Mouse (Mus musculus): ENCODE data around the gene Mfng. TPM values are rescaled to one million over a fixed set of nuclear protein-coding genes. Genes with fewer than 3 reads are reported as not detected.
A peak's percentile ranks its signal among the peaks of the same experiment; 100 is the strongest.

Mfng gene
- polyA plus RNA-seq, 2 experiments from 2014 or later: 47.5 to 55.4 TPM

- no peak for ATAC-seq
Observed at GRCm38 (mm10) chr15:78755966-78756725, 17.1 kb downstream of the Mfng start.

DNA sequence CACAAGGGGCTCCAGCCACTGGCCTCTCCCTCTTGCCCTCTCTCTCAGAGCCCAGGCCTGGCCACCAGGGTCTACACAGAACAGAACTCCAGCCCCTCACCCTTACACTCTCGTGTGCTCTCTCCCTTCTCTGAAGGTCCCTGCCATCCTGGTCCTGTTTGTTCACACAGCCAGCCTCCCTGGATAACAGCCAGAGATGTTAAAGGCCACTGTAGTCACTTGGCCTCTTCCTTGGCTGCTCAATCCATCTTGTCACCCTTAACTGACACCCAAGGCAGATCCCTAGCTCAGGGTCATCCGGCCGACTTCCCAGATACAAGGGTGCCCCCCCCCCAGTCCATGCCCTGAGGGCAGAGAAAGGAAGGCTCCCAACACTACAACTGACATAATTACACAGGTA, 18.0 kb downstream of the Mfng start:
- ATAC-seq: no peak

GRCm38 (mm10) chr15:78754144-78754543, 19.1 kb downstream of the Mfng start:
- ATAC-seq: no peak

GRCm38 (mm10) chr15:78752991-78753390, 20.3 kb downstream of the Mfng start:
- no peak for ATAC-seq

GRCm38 (mm10) chr15:78750608-78751350, 22.5 kb downstream of the Mfng start:
- no peak for ATAC-seq

GRCm38 (mm10) chr15:78749855-78750254, 23.4 kb downstream of the Mfng start:
- no peak for ATAC-seq

DNA sequence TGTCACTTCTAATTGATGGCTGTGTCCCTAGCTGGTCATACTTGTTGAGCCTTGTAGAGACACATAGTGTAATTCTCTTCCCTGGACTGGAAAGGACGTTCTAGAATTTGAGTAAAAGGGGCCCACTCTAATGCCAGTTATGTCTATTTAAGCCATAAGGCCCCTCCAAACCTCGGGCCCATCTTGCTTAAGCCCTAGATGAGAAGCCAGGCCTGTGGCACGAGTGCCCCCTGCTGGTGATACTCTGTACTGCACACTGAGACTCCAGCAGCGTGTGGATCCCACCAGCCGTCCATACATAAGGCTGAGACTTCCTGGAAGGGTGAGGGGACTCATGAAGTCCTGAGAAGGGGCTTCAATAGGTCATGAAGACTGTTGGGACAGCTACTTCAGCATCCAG, 29.1 kb downstream of the Mfng start:
- ATAC-seq: peak; percentile 40

- no peak for ATAC-seq
Observed at GRCm38 (mm10) chr15:78742831-78743230, 30.4 kb downstream of the Mfng start.

DNA sequence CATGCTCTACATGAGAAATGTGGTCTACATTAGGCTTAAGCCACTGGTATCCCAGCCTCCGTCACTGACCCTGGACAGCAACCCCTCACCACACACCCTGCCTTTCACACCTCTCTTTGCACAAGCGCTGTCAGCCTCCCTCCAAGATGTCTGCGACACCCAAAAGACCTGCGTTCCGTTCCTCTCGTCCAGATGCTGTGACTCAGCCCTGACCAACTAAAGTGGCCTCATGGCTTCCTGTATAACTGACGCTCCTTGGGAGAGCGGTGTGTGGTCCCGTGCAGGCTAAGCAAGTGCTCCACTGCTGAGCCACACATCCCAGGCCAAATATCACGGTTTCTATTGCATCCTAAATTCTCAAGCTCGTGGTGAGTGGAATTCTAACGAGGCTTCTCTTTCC, 32.6 kb downstream of the Mfng start:
- ATAC-seq: no peak

- ATAC-seq: no peak
Observed at GRCm38 (mm10) chr15:78737146-78737545, 36.1 kb downstream of the Mfng start.

DNA sequence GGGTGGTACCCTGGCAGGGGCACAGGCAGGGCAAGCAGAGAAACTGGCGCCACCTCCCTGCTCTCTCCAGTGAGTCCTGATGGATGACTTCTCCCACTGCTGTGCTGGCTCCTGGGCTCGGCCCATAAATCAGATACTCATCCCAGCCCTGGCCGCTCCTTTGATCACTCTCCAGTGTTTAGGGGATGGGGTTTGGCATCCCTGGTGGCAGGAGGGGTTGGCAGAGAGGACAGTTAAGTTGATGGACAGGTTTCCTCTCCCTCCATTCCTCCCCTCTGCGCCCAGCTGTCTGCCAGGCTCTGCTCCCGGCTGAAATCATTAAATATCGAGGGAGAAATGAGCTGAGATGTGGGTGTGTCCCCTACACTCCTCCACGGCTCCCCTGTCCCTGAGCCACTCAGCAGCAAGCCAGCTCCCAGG, 36.6 kb downstream of the Mfng start:
- ATAC-seq: no peak

- no peak for ATAC-seq
Observed at GRCm38 (mm10) chr15:78736181-78736579, 37.1 kb downstream of the Mfng start.

DNA sequence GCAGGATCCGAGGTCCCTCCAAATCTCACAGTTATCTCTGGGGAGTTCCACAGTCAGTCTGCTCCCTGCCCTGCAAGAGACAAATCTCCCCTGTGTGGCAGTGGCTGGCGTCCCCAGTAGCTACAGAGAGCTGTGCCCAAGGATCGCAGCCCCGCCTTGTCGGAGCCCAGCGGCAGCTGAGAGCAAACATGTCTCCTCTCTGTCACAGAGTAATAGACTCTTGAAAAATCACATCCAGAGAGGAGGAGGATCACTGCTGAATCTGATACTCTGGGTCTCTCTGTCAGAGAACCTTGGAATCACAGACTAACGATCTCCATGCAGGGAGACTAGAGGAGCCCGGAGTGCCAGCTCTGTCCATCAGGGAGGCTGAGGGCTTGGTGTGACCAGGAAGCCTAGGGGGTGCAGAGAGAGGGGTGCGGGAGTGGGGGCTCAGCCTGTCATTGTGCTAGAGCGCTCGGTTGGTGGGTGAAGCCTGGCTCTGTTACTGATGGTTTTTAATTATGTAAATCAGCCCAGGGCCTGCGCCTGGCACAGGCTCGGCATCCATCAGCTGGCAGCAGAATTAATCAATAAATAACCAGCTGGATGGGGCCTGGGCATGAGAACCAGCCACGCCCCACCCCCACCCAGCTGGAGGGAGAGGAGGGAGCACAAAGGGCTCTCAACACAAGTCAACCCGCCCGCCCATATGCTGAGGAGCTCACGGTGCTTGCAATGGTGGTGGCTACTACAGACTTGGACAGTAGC, 37.7 kb downstream of the Mfng start:
- no peak for ATAC-seq

DNA sequence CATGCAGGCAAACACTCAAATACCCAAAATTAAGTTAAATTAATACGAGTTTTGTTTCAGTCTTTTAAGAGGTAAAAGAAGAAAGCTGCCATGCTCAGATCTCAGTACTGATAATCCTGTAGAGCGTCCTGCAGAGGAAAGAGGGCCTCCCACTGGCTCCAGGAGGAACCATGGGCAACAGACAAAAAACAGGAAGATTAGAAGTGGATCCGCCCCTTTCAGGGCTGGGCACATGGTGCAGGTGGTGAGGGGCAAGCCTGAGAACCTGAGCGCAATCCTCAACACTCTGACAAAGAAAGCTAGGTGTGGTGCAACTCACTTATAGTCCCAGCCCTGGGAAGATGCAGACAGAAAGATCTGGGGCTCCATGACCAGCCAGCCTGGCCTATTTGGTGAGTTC, 41.4 kb downstream of the Mfng start:
- ATAC-seq: no peak

DNA sequence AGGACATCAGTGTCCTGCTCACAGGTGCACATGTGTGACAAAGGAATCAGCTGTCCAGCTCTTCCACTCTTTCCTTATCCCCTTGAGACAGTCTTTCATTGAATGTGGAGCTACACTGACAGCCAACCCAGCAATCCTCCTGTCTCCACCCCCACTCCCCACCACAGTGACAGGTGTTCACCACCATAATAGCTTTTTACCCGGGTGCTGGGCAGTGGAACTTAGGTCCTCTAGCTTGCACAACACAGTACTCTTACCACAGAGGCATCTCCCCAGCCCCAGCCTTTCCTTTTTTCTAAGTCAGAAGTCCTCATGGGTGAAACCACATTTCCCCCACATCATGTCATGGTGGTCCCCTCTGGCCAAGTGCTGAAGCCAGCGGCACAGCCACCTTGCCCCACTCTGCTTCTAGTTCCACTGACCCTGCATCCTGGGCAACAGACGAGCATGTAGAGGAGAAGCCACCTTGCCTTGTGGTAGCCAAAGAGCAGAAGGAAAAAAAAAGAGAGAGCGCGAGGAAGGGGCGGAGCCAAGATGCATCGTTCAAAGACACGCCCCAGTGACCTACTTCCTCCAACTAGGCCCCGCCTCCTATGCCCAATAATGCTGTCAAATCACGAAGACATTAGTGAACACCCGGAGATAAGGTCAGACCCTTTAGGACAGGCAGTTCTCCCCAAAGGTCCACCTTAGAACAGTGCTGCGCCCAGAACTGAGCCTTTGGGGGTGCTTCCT, 42.8 kb downstream of the Mfng start:
- no peak for ATAC-seq

DNA sequence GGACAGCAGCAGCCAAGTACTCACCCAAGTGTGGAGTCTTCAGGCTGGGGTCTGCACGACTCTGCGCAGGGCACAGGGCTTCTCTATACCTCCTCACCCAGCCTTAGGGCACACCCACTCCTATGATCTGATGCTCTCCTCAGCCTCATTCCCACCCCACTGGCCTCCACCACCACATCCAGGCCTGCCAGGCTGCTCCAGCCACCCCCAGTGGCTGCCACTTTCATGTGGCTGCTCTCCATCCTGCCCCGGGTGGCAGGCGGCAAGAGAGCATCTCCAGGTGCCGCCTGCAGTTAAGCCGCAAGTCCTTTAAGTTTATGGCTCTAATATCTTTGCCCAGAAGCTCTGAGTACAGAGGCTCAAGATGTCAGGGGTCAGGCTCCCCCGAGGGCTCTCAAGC, 46.6 kb downstream of the Mfng start:
- no peak for ATAC-seq

DNA sequence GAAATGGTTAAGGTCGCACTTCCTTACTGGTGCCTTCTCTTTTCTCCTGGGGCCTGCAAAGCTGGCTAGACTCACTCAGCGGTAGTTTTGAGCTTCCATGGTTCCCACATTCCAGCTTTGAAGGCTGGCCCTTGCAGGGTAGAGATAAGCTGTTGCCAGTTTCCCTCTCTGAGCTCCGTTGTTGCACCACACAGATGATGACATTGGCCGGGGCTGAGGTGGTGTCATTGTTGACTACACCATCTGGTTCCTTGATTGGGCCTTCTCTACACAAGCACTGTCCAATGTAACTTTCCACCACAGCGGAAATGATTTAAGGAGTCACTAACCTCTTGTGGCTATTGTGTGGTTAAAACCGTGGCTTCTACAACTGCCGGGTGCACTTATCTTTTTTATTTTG, 52.7 kb downstream of the Mfng start:
- no peak for ATAC-seq

GRCm38 (mm10) chr15:78720094-78720493, 53.2 kb downstream of the Mfng start:
- no peak for ATAC-seq

DNA sequence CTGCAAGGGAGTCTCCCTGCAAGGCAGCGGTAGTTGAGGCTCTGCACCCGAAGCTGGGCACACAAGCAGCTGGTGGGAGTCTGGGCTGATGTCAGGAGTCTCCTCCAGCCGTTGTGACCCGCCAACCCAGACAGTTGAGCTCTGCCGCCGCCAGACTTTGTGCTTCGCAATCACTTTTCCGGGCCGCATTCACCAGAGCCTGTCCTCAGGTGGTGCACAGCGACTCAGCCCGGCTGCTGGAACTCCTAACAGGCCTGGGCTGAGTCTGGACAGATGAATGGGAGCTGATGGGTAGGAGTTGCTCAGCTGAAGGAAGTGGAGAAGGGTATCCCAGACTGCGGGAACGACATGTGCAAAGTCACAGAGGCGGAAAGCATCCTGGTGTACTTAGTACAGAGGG, 53.9 kb downstream of the Mfng start:
- no peak for ATAC-seq

DNA sequence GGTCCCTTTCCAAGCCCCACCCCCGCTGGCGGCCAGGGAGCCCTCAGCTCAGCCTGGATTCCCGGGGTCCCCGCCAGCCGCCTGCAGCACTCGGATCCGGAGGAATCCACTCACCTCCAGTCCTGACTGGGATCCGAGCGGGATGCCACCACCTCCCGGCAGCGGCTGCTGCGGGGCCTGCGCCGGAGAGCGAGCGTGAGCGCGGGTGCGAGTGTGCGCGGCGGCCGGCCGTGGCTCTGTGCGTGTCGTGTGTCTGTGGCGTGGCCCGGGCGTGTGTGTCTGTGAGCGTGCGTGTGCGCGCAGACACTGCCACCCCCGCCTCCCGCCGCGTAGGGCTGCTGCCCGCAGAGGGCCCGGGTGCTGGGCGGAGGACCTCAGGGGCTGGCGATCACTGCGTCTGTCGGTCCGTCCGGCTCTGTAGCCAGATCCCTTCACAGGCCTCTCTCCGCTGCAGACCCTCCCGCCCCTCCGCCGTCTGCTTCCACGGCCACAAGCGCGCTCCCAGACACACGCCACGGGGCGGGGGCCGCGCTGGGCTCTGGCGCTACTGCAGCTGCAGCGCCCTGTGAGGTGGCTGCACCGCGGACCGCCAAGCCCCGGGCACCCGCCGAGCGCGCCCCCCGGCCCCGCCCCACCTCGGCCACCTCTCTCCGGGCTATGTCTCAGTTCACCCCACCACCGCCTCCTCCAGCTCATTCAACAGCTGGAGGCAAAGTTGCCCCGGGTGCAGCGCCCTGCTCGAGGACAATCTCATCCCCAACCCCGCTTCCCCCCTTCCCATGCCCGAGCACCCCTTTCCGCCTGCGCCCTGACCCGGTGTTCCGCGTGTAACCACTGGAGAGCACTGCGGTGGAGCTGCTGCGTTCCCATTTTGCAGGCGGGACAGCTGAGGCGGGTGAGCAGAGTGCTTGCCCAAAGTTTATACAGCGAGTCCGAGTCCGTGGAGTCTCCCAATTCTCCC, 54.7 kb downstream of the Mfng start, which contains the start of gene Elfn2:
TSS of gene Elfn2 (minus strand) at position 482 of the 961 bp plus-strand sequence.
- ATAC-seq: no peak

- no peak for ATAC-seq
Observed at GRCm38 (mm10) chr15:78716936-78717335, 56.3 kb downstream of the Mfng start.
